Mouse (Mus musculus) stomach, postnatal 0 days (tissue): Measurements from ENCODE around the gene B430306N03Rik.

Experiments used
- CTCF ChIP-seq: IDR thresholded peaks from 2 replicates; pipeline ENCODE4 v1.5.1; 2016; ENCODE audit warnings: antibody characterized with exemption, low read depth, mild to moderate bottlenecking, moderate library complexity
- EP300 ChIP-seq: optimal IDR thresholded peaks from 2 replicates; pipeline ENCODE3; 2016; ENCODE audit warnings: antibody characterized with exemption

DNA sequence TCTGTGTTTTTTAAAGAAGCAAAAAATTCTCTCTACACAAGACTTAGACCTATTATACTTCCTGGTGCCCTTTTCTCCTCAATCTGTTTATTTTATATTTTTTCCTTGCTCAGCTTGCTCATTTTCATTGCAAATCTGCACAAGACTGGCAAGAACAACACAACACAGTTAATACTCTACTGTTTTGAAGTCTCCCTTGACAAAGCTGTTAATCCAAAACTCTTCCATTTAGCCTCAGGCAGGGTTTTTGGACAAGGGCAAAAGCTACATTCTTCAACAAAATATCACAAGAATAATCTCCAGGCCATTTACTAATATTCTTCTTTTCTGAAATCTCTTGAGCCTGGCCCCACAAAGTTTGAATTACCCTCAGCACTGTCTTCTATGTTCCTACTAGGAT, 55.7 kb downstream of the B430306N03Rik start:
- TF ChIP-seq CTCF (no peak), EP300 (no peak)
